Mouse (Mus musculus): ENCODE measurements around the gene Xirp2. TPM values are rescaled to one million over a fixed set of nuclear protein-coding genes. Genes with fewer than 3 reads are reported as not detected.
"Not testable (repeated sequence)": the region's sequence is repeated elsewhere in the genome, so short reads cannot be mapped to it uniquely, and the experiment has no call there.

Gene Xirp2
- polyA plus RNA-seq (2012; ENCODE audit: insufficient read depth, insufficient read length, low replicate concordance, missing spikeins) = not detected in 2 replicates

DNA sequence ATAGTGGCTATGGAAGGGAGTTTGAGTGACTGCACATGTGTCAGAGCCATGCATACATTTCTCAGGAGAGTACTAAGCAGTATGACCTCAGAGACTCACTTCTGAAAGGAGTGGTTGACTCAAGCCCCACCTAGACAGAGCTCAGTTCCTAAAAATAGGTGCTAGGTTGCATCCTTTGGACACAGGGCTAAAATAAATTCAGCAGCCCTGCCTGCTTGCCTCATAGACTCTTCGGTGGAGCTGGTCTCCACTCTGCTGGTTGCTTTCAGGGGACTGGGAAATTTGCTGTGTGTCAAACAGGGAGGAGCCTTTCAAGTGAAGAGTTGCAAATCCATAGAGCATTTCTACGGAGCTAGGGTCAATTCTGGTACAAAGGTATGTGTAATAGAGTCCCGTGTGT lies at the start of gene Xirp2:
Gene Xirp2 (plus strand): TSS at position 223 of the 400 bp plus-strand sequence.
- TF ChIP-seq CTCF (IDR thresholded peaks at IDR 0.05; ENCODE audit: insufficient read depth, low read depth, low read length) = no peak
- TF ChIP-seq POLR2A (IDR thresholded peaks at IDR 0.05; ENCODE audit: insufficient read depth, low read depth, low read length) = no peak
- Histone ChIP-seq H3K4me1 (ENCODE audit: control insufficient read depth, insufficient read depth, low read length) (no peaks in the 10 kb centered on the region), H3K4me3 (ENCODE audit: insufficient read depth, low read depth, low read length) (no peak within 1 kb of the TSS), H3K27ac (ENCODE audit: insufficient read depth, low read depth, low read length) (no peak within 1 kb of the TSS)
- 79% methylated on average over 3 of the region's 3 CpGs for WGBS

DNA sequence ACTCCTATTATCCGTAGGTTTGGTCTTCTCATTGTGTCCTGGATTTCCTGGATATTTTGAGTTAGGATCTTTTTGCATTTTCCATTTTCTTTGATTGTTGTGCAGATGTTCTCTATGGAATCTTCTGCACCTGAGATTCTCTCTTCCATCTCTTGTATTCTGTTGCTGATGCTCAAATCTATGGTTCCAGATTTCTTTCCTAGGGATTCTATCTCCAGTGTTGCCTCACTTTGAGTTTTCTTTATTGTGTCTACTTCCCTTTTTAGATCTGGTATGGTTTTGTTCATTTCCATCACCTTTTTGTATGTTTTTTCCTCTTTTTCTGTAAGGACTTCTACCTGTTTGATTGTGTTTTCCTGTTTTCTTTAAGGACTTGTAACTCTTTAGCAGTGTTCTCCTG lies 32.4 kb upstream of the Xirp2 start, which contains the start of gene Gm21830:
Gene Gm21830 (plus strand): TSS at position 301 of the 400 bp plus-strand sequence.
- H3K27ac ChIP-seq (ENCODE audit: insufficient read depth, low read depth, low read length); H3K4me1 ChIP-seq (ENCODE audit: control insufficient read depth, insufficient read depth, low read length); H3K4me3 ChIP-seq (ENCODE audit: insufficient read depth, low read depth, low read length): not testable (repeated sequence)
- no CpG with 5 or more reads among the region's 1 CpGs for WGBS

DNA sequence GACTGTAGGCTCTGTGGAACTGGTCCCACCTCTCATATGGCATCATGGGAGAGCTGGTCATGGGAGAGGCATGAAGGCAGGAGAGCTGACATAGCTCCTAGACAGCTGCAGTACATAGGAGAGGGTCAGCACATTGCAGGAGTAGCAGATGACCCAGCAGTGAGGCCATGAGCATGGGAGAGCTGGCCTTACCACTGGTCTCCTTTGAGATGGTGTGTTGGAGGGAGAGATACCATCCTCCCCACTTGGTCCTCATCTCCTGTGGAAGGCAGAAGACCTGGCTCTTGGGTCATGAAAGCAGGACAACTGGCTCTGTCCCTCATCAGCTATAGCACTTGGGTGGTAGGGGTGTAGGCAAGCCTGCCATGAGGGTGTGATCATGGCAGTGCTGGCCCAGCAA lies 24.9 kb upstream of the Xirp2 start:
- TF ChIP-seq CTCF (IDR thresholded peaks at IDR 0.05; ENCODE audit: insufficient read depth, low read depth, low read length) = no peak
- TF ChIP-seq POLR2A (IDR thresholded peaks at IDR 0.05; ENCODE audit: insufficient read depth, low read depth, low read length) = no peak
- Histone ChIP-seq H3K27ac (ENCODE audit: insufficient read depth, low read depth, low read length) (no peak overlapping the region), H3K4me3 (ENCODE audit: insufficient read depth, low read depth, low read length) (no peak overlapping the region), H3K4me1 (ENCODE audit: control insufficient read depth, insufficient read depth, low read length) (no peaks in the 10 kb centered on the region)

DNA sequence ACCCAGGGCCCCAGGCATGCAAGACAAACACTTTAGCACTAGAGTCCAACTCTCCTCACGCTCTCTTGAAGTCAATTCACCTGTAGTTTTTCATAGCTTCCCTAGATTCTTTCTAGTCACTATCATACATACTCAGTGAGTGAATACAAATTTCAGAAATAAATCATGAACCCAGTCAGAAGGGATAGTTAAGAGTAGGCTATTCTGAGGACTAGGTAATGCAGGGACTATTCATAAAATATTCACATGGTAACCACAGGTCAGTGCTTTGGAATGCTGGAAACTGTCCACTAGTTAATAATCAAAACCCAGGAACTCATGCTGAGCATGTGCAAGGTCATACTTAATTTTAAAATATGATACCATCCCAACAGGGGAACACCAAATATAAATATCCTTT lies 23.0 kb upstream of the Xirp2 start:
- Histone ChIP-seq H3K4me3 (ENCODE audit: insufficient read depth, low read depth, low read length) (no peak overlapping the region), H3K4me1 (ENCODE audit: control insufficient read depth, insufficient read depth, low read length) (no peaks in the 10 kb centered on the region), H3K27ac (ENCODE audit: insufficient read depth, low read depth, low read length) (no peak overlapping the region)
- TF ChIP-seq POLR2A (IDR thresholded peaks at IDR 0.05; ENCODE audit: insufficient read depth, low read depth, low read length) (no peak), CTCF (IDR thresholded peaks at IDR 0.05; ENCODE audit: insufficient read depth, low read depth, low read length) (no peak)
- WGBS = 94% methylated on average over 1 of the region's 1 CpGs

DNA sequence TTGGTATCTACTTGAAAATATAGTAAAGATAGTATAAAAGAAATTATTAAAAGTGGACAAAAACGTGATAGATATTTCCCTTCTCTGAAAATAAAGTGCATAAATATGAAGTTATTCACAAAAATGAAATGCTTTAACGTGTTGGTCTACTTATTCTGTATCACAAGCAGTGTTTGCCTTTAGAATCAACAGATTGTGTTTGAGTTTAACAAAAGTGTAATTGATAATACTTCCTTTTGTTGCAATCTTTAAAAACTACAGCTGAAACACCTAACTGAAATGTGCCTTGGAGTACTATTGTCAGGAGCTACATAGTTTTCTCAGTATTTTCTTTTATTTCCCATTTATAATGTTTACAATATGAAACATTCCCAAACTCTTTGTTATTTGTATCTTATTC lies 12.7 kb upstream of the Xirp2 start, which contains the start of gene Gm26727:
Gene Gm26727 (minus strand): TSS at position 101 of the 400 bp plus-strand sequence.
- no peak for TF ChIP-seq POLR2A (IDR thresholded peaks at IDR 0.05; ENCODE audit: insufficient read depth, low read depth, low read length)
- no peak for TF ChIP-seq CTCF (IDR thresholded peaks at IDR 0.05; ENCODE audit: insufficient read depth, low read depth, low read length)
- H3K4me3 ChIP-seq (ENCODE audit: insufficient read depth, low read depth, low read length) = no peak within 1 kb of the TSS
- no peaks in the 10 kb centered on the region for H3K4me1 ChIP-seq (ENCODE audit: control insufficient read depth, insufficient read depth, low read length)

DNA sequence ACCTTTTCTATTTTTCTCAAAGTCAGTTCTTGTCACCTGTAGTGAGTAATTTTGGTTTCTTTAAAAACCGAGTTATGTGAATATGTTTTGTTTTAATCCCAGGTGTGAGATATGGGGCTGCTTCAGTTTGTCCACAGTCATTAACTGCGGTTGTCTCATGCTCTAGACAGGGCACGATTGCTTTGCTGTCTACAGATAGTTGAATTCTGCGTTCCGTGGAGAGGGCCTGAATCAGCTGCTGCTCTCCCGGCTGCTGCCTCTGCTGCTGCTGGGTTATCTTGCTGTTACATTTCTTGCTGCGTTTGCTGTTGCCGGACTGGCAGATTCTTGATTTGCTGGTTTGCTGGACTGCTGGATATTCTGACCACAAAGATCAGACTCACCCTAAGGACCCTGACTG lies 7.5 kb upstream of the Xirp2 start:
- 89% methylated on average over 8 of the region's 8 CpGs for WGBS
- no peak for TF ChIP-seq POLR2A (IDR thresholded peaks at IDR 0.05; ENCODE audit: insufficient read depth, low read depth, low read length)
- TF ChIP-seq CTCF (IDR thresholded peaks at IDR 0.05; ENCODE audit: insufficient read depth, low read depth, low read length) = no peak
- H3K4me1 ChIP-seq (ENCODE audit: control insufficient read depth, insufficient read depth, low read length) = no peaks in the 10 kb centered on the region
- no peak overlapping the region for H3K27ac ChIP-seq (ENCODE audit: insufficient read depth, low read depth, low read length)
- H3K4me3 ChIP-seq (ENCODE audit: insufficient read depth, low read depth, low read length) = no peak overlapping the region

More for the DNA sequence above, 12.7 kb upstream of the Xirp2 start, which contains the start of gene Gm26727:
- WGBS = 74% methylated on average over 2 of the region's 2 CpGs
- no peak within 1 kb of the TSS for H3K27ac ChIP-seq (ENCODE audit: insufficient read depth, low read depth, low read length)

DNA sequence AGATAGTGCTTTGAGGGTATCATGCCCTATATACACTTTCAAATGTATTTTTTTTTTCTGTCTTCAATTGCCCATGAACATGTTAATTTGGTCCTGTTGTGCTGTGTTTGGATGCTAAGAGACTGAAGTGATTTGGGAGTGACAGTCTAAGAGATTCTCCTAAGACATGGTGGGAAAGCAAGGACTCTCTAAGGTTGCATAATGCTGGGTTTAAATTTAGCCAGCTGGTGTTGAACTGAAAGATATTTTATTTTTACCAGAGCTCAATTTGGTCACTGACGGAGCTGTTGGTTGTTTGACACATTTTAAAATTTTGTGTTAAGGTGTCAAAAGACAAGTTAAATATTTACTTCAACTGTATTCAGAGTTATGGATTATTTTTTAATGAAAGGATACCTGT lies 970 bp downstream of the Xirp2 start:
- Histone ChIP-seq H3K27ac (ENCODE audit: insufficient read depth, low read depth, low read length) (no peak overlapping the region), H3K4me1 (ENCODE audit: control insufficient read depth, insufficient read depth, low read length) (no peaks in the 10 kb centered on the region), H3K4me3 (ENCODE audit: insufficient read depth, low read depth, low read length) (no peak overlapping the region)
- TF ChIP-seq CTCF (IDR thresholded peaks at IDR 0.05; ENCODE audit: insufficient read depth, low read depth, low read length) (no peak), POLR2A (IDR thresholded peaks at IDR 0.05; ENCODE audit: insufficient read depth, low read depth, low read length) (no peak)
- WGBS = 68% methylated on average over 1 of the region's 1 CpGs

DNA sequence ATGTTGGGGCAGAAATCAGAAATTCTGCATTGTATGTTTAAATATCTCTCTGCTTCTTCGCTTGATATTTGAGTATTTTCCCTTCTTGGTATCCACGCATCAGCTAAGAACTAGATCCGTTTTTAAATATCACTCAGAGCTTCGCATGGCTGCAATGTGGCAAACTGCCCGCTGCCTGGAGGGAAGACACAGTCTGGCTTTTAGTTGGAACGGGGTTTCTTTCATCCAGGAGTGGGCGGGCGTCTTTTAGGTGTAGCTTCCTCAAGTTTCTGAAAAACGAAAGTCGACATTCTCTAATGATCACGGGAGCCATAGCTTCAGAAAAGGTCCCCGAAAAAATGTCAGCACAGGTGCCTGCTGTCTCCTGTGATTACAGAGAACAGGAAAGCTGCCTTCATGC lies 1.4 kb downstream of the Xirp2 start:
- no peaks in the 10 kb centered on the region for H3K4me1 ChIP-seq (ENCODE audit: control insufficient read depth, insufficient read depth, low read length)
- 65% methylated on average over 12 of the region's 12 CpGs for WGBS
- TF ChIP-seq POLR2A (IDR thresholded peaks at IDR 0.05; ENCODE audit: insufficient read depth, low read depth, low read length) (no peak), CTCF (IDR thresholded peaks at IDR 0.05; ENCODE audit: insufficient read depth, low read depth, low read length) (no peak)
- H3K27ac ChIP-seq (ENCODE audit: insufficient read depth, low read depth, low read length) = no peak overlapping the region
- H3K4me3 ChIP-seq (ENCODE audit: insufficient read depth, low read depth, low read length) = no peak overlapping the region

DNA sequence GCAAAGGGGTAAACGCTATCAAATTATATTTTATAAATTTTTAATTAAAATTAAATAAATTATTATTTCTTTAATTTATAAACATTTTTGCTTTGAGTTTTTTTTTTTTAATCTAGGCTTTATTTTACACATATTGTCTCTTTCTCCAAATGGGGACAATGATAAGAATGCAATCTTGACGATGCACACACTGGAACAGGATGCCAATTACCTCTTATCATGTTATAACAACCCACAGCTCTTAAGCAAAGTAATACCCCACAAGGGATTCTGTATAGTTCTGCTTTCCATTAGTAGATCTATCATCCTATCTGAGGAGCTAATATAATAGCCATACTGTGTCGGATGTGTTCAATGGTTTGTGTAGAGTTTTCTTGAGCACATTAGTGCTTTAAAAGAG lies 15.1 kb downstream of the Xirp2 start:
- H3K4me3 ChIP-seq (ENCODE audit: insufficient read depth, low read depth, low read length) = no peak overlapping the region
- TF ChIP-seq CTCF (IDR thresholded peaks at IDR 0.05; ENCODE audit: insufficient read depth, low read depth, low read length) (no peak), POLR2A (IDR thresholded peaks at IDR 0.05; ENCODE audit: insufficient read depth, low read depth, low read length) (no peak)
- no peaks in the 10 kb centered on the region for H3K4me1 ChIP-seq (ENCODE audit: control insufficient read depth, insufficient read depth, low read length)
- 84% methylated on average over 3 of the region's 3 CpGs for WGBS
- no peak overlapping the region for H3K27ac ChIP-seq (ENCODE audit: insufficient read depth, low read depth, low read length)

DNA sequence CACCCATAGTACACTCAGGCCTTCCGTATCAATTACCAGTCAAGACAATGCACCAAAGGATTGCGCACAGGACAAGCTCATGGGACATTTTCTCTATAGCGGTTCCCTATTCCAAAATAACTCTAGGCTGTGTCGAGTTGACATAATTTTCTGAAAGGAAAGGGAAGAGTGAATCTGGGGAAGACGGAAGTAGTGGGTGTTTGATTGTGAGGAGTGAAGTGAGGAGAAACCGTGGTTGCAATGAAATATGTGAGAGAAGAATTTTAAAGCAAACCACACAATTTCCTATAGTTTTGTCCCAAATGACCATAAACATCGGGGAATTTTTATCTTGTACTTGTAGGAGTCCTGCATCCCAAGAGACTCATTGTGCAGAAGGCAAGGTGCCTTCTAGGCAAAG lies 21.2 kb downstream of the Xirp2 start:
- Histone ChIP-seq H3K4me3 (ENCODE audit: insufficient read depth, low read depth, low read length) (no peak overlapping the region), H3K4me1 (ENCODE audit: control insufficient read depth, insufficient read depth, low read length) (no peaks in the 10 kb centered on the region), H3K27ac (ENCODE audit: insufficient read depth, low read depth, low read length) (no peak overlapping the region)
- TF ChIP-seq CTCF (IDR thresholded peaks at IDR 0.05; ENCODE audit: insufficient read depth, low read depth, low read length) (no peak), POLR2A (IDR thresholded peaks at IDR 0.05; ENCODE audit: insufficient read depth, low read depth, low read length) (no peak)
- WGBS = 88% methylated on average over 7 of the region's 7 CpGs

DNA sequence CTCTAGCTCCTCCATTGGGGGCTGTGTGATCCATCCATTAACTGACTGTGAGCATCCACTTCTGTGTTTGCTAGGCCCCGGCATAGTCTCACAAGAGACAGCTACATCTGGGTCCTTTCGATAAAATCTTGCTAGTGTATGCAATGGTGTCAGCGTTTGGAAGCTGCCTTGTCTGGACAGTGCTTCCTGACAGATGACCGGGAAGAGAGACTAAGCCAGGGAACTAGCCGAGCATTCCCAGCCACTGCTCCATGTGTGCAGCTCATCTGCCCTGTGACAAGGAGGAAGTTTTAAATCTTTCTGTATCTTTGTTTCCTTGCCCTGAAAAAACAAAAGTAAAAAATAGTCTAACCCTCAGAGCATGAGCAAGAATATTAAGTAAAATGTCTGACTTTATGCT lies 24.2 kb downstream of the Xirp2 start:
- not testable (repeated sequence) for H3K27ac ChIP-seq (ENCODE audit: insufficient read depth, low read depth, low read length); H3K4me3 ChIP-seq (ENCODE audit: insufficient read depth, low read depth, low read length); H3K4me1 ChIP-seq (ENCODE audit: control insufficient read depth, insufficient read depth, low read length)
- 94% methylated on average over 5 of the region's 5 CpGs for WGBS

Data from olfactory bulb, adult 2 months (tissue).